Mouse (Mus musculus) gastrocnemius, adult 18-20 months (tissue): ENCODE measurements around the gene Vwa3b. TPM values are rescaled to one million over a fixed set of nuclear protein-coding genes. Genes with fewer than 3 reads are reported as not detected.
A peak's percentile ranks its signal among the peaks of the same experiment; 100 is the strongest.

Source experiments
- DNase-seq: peaks from one replicate; pipeline ENCODE4 v3.0.0; 2021; ENCODE audit warnings: low spot score
- total RNA-seq, 2 experiments: library from RNA; stranded (reverse); gene quantifications; 2 replicates each; pipeline ENCODE4 v1.2.3; 2021

Gene Vwa3b
- total RNA-seq, 2 experiments from 2014 or later: 85.9 to 109 TPM

GRCm38 (mm10) chr1:37117964-37118363 lies 91.6 kb downstream of the Vwa3b start:
- DNase-seq: no peak

GRCm38 (mm10) chr1:37122306-37122705 lies 95.9 kb downstream of the Vwa3b start:
- DNase-seq: peak; percentile 66

- DNase-seq: no peak
These were observed 96.4 kb downstream of the Vwa3b start for GRCm38 (mm10) chr1:37122798-37123197.

GRCm38 (mm10) chr1:37124696-37125349 lies 98.4 kb downstream of the Vwa3b start:
- no peak for DNase-seq

DNA sequence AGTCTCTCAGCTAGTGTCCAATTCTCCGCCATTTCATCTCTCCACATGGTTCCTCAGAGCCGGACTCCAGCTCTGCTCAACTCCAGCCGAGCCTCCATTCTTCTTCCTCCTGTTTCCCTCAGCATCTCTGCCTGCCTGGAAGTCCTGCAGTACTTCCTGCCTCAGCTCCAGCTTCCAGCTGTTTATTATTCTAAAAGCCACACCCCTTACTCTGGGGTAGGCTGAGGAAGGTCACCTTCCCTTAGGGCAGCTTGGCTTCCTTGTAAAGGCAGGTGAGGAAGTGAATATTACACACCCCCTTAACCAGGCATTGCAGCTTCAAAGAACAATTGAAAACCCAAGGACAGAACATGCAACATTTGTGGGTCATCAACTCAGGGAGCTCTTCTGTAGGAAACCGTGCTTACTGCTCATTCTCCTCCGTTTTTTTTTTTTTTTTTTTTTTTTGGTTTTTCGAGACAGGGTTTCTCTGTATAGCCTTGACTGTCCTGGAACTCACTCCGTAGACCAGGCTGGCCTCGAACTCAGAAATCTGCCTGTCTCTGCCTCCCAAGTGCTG lies 103.7 kb downstream of the Vwa3b start:
- no peak for DNase-seq

- DNase-seq: no peak
These were observed 104.8 kb downstream of the Vwa3b start for GRCm38 (mm10) chr1:37131146-37131545.

GRCm38 (mm10) chr1:37132433-37132832 lies 106.0 kb downstream of the Vwa3b start:
- DNase-seq: no peak

- no peak for DNase-seq
These were observed 119.6 kb downstream of the Vwa3b start for GRCm38 (mm10) chr1:37145966-37146365.

DNA sequence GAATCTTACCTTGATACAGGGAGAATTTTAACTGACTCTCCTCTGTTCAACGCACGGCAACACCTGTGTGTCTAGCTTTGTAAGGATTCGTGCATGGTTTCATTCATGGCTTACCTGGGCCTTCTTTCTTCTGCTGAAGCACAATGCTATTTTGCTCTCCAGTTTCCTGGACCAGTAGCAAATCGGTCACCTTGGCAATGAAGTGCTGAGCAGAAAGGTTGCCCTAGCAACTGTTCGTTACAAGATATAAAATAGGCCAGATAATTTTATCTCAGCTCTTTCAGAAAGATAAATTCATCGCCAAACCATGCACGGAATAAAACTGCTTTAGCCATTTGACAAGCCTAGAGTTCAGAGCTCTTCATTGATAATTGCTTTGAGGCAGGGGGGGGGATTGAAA lies 123.5 kb downstream of the Vwa3b start:
- DNase-seq: no peak

GRCm38 (mm10) chr1:37151896-37152295 lies 125.5 kb downstream of the Vwa3b start:
- no peak for DNase-seq

DNA sequence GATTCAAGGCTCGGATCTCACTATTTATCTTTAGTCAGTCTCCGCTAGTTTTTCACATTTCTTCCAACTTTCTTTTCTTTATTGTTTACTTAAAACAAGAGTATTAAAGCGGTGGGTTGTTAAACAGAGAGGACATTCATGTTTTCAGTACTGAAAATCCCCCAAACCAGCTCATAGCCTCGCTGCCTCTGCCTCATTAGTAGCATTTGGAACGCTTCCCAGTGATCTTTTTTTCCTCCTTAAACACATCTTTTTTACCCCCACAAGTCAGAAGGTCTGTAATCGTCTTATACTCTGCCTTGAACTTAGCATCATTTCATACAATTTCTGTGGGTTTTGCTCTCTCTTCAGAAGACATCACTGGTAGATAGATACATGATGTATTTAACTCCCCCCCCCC lies 139.7 kb downstream of the Vwa3b start:
- DNase-seq: no peak

DNA sequence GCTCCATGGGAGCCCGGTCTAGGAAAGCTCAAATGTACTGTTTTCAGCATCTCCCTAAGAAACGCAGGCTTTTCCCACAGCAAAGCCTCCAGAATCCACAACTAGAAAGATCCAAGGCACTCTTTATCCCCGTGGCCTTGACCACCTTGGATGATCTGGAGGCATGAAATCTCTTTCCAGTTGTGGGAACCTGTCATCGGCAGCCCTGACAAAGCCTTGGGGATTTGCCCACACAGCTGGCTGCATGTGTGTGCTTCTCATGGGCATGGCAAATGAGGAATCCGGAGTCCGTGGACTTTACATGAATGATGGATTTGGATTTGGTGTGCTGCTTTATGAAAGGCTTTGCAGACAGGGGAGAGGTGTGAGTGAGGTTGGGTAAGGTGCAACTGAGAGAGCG lies 141.5 kb downstream of the Vwa3b start:
- DNase-seq: no peak

GRCm38 (mm10) chr1:37177874-37178273 lies 151.5 kb downstream of the Vwa3b start:
- DNase-seq: no peak

- DNase-seq: no peak
These were observed 153.5 kb downstream of the Vwa3b start for GRCm38 (mm10) chr1:37179852-37180251.

DNA sequence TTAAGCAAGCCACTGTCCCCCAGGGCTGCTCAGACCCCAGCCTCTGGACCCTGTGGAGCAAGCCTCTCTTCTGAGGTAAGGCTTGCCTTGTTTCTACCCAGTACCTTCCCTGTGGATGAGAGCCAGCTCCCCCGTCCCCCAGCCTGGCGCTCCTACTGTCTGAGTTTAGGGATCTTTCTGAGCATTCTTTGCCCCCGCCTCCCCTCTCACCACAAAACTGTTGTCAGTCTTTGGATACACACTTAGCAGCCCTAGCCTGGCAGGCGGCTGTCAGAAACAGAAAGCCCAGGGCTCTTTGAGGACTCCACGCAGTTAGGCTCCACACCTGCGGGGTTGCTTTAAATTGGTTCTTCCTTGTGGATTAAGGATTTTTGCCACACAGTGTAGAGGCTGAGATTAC lies 160.7 kb downstream of the Vwa3b start:
- DNase-seq: no peak

DNA sequence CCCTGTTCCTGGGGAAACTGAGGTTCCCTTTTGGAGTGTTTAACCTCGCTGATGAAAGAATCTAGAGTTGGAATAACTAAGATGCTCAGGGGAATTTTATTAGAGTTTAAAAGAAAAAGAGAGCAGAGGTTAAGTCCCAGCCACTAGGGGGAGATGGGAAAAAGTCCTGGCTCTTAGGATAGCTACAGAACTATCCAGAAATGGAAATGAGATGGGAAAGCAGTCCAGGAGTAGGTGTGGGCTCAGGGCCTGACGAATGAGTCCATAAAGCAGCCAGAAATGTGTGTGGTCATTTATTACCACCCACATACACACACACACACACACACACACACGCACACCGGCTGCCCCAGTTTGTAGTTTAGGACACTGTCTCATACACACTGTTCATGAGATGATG lies 168.2 kb downstream of the Vwa3b start:
- DNase-seq: no peak

- no peak for DNase-seq
These were observed 175.0 kb downstream of the Vwa3b start for GRCm38 (mm10) chr1:37201406-37201805.

GRCm38 (mm10) chr1:37207743-37208142 lies 181.3 kb downstream of the Vwa3b start:
- DNase-seq: no peak

- DNase-seq: no peak
These were observed 186.0 kb downstream of the Vwa3b start for GRCm38 (mm10) chr1:37212375-37212774.

DNA sequence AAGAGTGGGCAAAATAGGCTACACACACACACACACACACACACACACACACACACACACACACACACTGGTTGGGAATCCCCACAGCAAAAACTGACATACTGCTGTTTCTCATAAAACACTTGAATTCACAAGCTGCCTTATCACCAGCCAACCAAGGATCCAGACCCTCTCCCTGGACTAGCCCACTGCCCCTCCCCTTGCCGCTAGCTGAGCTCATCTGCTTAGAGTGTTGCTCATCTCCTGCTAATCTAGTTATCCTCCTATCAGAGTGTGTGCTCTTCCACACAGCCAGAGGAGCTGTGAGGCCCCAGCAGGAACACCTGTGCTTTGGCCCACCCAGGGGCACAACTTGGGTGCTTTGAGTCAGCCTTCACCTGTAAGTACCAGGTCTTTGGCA lies 187.7 kb downstream of the Vwa3b start, which contains the start of gene Cnga3:
Gene Cnga3 (plus strand): TSS at position 291 of the 400 bp plus-strand sequence.
- no peak for DNase-seq

- peak; percentile 30 for DNase-seq
These were observed 192.0 kb downstream of the Vwa3b start for GRCm38 (mm10) chr1:37218386-37218785.

DNA sequence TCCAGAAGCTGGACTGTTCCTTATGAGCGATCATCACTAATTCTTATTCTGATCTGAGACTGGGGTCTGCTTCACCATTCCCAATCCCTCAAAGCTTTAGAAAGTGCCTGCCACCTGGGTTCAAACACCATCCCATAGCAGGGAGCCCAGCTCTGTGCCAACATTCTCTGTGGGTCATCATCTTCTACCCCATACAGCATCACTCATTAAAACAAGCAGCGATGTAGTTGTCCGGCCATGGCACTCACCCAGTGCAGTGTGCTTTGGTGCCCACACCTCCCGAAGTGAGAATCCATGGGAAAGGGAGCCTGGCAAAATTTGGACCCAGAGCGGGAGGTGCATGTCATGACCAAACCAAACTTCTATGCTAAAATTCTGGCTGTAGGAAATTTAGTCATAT lies 193.2 kb downstream of the Vwa3b start:
- DNase-seq: no peak

DNA sequence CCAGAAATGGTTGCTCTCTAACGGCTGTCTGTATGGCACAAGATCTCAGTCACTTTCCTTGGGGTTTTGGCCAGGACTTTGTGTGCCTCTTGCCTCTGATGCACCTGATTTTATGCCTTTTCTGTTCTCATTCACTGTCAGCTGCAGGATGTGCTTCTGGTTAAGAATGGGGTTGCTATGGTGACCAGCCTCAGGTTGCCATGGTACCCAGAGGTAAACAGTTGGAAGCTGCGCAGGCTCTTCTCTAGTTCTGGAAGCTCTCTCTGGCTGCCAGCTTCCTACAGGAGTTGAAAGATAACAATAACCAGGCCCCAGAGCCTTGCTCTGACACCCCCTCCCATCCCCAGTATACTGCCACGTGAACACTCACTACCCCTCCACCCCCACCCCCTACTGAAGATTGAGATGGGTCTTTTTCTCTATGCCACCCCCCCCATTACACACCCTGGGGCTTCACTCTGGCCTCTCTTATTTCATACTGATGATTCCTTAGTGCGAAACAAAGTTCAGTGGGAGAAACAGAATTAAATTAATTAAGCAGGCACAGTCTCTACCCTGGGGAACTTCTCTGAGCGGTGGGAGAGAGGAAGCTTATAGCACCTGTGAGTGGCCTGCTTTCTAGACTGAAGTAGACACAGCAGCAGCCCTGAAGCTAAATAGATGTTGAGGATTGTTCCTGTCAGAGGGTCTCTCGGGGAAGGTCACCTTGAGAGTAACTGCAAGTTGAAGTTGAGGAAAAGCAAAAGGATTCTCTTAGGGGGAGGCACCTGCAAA lies 193.9 kb downstream of the Vwa3b start:
- DNase-seq: no peak
